Mouse (Mus musculus) lung, postnatal 0 days (tissue): Measurements from ENCODE around the gene Rev1.

Experiments
- CTCF ChIP-seq: IDR thresholded peaks from 2 replicates; pipeline ENCODE4 v1.5.1; 2016; ENCODE audit warnings: antibody characterized with exemption, mild to moderate bottlenecking
- EP300 ChIP-seq: IDR thresholded peaks from 2 replicates; pipeline ENCODE4 v1.6.1; 2016; ENCODE audit warnings: antibody characterized with exemption, mild to moderate bottlenecking, control low read depth

DNA sequence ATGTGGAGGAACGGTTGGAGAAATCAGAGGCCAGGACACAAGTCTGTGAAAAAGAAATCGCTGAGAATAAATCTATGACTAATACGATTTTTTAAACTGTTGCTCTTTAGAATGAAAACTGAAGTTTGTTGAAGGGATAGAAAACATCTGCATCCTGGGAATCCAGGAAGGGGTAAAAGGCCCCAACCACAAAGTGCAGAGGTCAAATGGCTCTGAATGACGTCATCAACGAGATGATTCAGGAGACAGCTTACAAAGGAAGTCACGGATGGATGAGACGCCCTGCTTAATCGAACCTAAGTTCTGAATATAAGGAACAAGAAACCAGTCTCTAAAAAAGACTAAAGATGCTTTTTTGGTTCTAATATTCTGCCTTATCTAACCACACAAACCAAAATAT is 48.3 kb downstream of the Rev1 start:
- no peak for TF ChIP-seq CTCF
- no peak for TF ChIP-seq EP300
